8 mouse cellular contexts compared by ENCODE assay signal in genomic region chr14:54413877-54414700, GRCm38 (mm10). TPM values are rescaled to one million over a fixed set of nuclear protein-coding genes. Genes with fewer than 3 reads are reported as not detected.
A peak's percentile ranks its signal among the peaks of the same experiment; 100 is the strongest.
DNase-seq lines count a peak whose midpoint lies in the region; ATAC-seq lines count a peak whose summit lies in the region.

No protein-coding gene starts in this region.

- H3K27me3 ChIP-seq in forebrain, embryonic 16.5 days (replicated peaks; ENCODE audit: control insufficient read depth, insufficient read depth, low read length) = 0 out of 2 replicates have a peak, but pooled peaks cover 5% of the 10 kb centered on the region
- H3K27me3 ChIP-seq in lung, embryonic 16.5 days (ENCODE audit: control insufficient read depth, insufficient read depth, low read depth, low read length) = no peaks in the 10 kb centered on the region

- 0 out of 2 replicates have a peak overlapping the region, but pooled peaks have one; percentile 22 for H3K9ac ChIP-seq in forebrain, embryonic 16.5 days (replicated peaks; ENCODE audit: low read depth, low read length)
- peak overlapping the region; percentile 23 for H3K9ac ChIP-seq in lung, embryonic 16.5 days (ENCODE audit: low read length)

- H3K4me3 ChIP-seq in forebrain, embryonic 16.5 days (replicated peaks; ENCODE audit: low read length) = no peak overlapping the region
- peak overlapping the region; percentile 33 for H3K4me3 ChIP-seq in lung, embryonic 16.5 days (ENCODE audit: low read length)

- peak; percentile 64 for DNase-seq in testis, postnatal 10 days (ENCODE audit: low spot score)
- DNase-seq in testis, postnatal 14 days (ENCODE audit: low spot score) = no peak
- DNase-seq in kidney, adult 9 months = peak; percentile 83
- DNase-seq in thymus, postnatal 4 days = peak; percentile 48
- no peak for DNase-seq in cerebellum, adult 9-10 months

- 10% methylated on average over 18 of the region's 18 CpGs for WGBS in forebrain, embryonic 16.5 days
- WGBS in lung, embryonic 16.5 days = 8% methylated on average over 18 of the region's 18 CpGs

- no peaks in the 10 kb centered on the region for H3K9me3 ChIP-seq in forebrain, embryonic 16.5 days (ENCODE audit: control insufficient read depth, low read length)
- H3K9me3 ChIP-seq in lung, embryonic 16.5 days (ENCODE audit: control insufficient read depth, low read length) = no peaks in the 10 kb centered on the region

- peak; percentile 18; the same call in 1 of the 2 replicates for ATAC-seq in forebrain, embryonic 16.5 days
- peak; percentile 56 for ATAC-seq in lung, embryonic 16.5 days (ENCODE audit: low read depth)
- ATAC-seq in inflammation-experienced regulatory T-cells, adult 6 months = no peak

- no peak overlapping the region for H3K27ac ChIP-seq in forebrain, embryonic 16.5 days (ENCODE audit: low read length)
- H3K27ac ChIP-seq in lung, embryonic 16.5 days (ENCODE audit: low read length) = peak overlapping the region; percentile 93

- H3K36me3 ChIP-seq in forebrain, embryonic 16.5 days (ENCODE audit: control insufficient read depth, insufficient read depth) = no peaks in the 10 kb centered on the region
- H3K36me3 ChIP-seq in lung, embryonic 16.5 days (ENCODE audit: control insufficient read depth, insufficient read depth, low read length) = no peaks in the 10 kb centered on the region

- no peak overlapping the region; the same call in 1 of the 2 replicates for H3K4me2 ChIP-seq in forebrain, embryonic 16.5 days (ENCODE audit: low read length)
- H3K4me2 ChIP-seq in lung, embryonic 16.5 days (ENCODE audit: low read depth, low read length) = peak overlapping the region; percentile 51

- H3K4me1 ChIP-seq in forebrain, embryonic 16.5 days (replicated peaks; ENCODE audit: control insufficient read depth, insufficient read depth, low read length) = no peaks in the 10 kb centered on the region; the same call in 1 of the 2 replicates
- peaks cover 41% of the 10 kb centered on the region for H3K4me1 ChIP-seq in lung, embryonic 16.5 days (replicated peaks; ENCODE audit: control insufficient read depth, insufficient read depth, low read length)

RNA-seq across cellular contexts. Expression of gene Slc7a7, which starts 3.5 kb away (rescaled TPM):
- 3.9 and 4.9 TPM in 2 replicates for polyA plus RNA-seq in forebrain, embryonic 16.5 days (2015; fragmentation: Nextera tagmentation; extraction: Ambion mirVana)
- 14.2 and 17.0 TPM in 2 replicates for polyA plus RNA-seq in lung, embryonic 16.5 days (2015; fragmentation: Nextera tagmentation; extraction: Ambion mirVana)
- 1 to 10 TPM in 1 of 3 experiments, under 1 TPM in 2; 0.42 to 2.5 (median 0.49) TPM for polyA plus RNA-seq in inflammation-experienced regulatory T-cells, adult 6 months (2017; shearing (Covaris generic))

RNA-seq across cellular contexts. Expression of gene Mrpl52, which starts 12.6 kb away (rescaled TPM):
- polyA plus RNA-seq in forebrain, embryonic 16.5 days (2015; fragmentation: Nextera tagmentation; extraction: Ambion mirVana) = 229 and 239 TPM in 2 replicates
- 258 and 287 TPM in 2 replicates for polyA plus RNA-seq in lung, embryonic 16.5 days (2015; fragmentation: Nextera tagmentation; extraction: Ambion mirVana)
- polyA plus RNA-seq in inflammation-experienced regulatory T-cells, adult 6 months (2017; shearing (Covaris generic)) = 100 to 1,000 TPM; 253 to 303 (median 292) TPM

RNA-seq across cellular contexts. Expression of gene Mmp14, which starts 17.3 kb away (rescaled TPM):
- 49.4 and 62.3 TPM in 2 replicates for polyA plus RNA-seq in forebrain, embryonic 16.5 days (2015; fragmentation: Nextera tagmentation; extraction: Ambion mirVana)
- polyA plus RNA-seq in lung, embryonic 16.5 days (2015; fragmentation: Nextera tagmentation; extraction: Ambion mirVana) = 176 and 183 TPM in 2 replicates
- under 1 TPM in 2 of 3 experiments, not detected in 1; 0.29 to 0.47 TPM for polyA plus RNA-seq in inflammation-experienced regulatory T-cells, adult 6 months (2017; shearing (Covaris generic))

RNA-seq across cellular contexts. Expression of gene Lrp10, which starts 49.8 kb away (rescaled TPM):
- polyA plus RNA-seq in forebrain, embryonic 16.5 days (2015; fragmentation: Nextera tagmentation; extraction: Ambion mirVana) = 30.8 and 34.3 TPM in 2 replicates
- polyA plus RNA-seq in lung, embryonic 16.5 days (2015; fragmentation: Nextera tagmentation; extraction: Ambion mirVana) = 61.9 and 64.2 TPM in 2 replicates
- polyA plus RNA-seq in inflammation-experienced regulatory T-cells, adult 6 months (2017; shearing (Covaris generic)) = 10 to 100 TPM; 52.5 to 66.4 (median 63.3) TPM

RNA-seq across cellular contexts. Expression of gene Oxa1l, which starts 53.5 kb away (rescaled TPM):
- 44.5 and 49.0 TPM in 2 replicates for polyA plus RNA-seq in forebrain, embryonic 16.5 days (2015; fragmentation: Nextera tagmentation; extraction: Ambion mirVana)
- 40.3 and 46.2 TPM in 2 replicates for polyA plus RNA-seq in lung, embryonic 16.5 days (2015; fragmentation: Nextera tagmentation; extraction: Ambion mirVana)
- polyA plus RNA-seq in inflammation-experienced regulatory T-cells, adult 6 months (2017; shearing (Covaris generic)) = 10 to 100 TPM; 65.9 to 91.6 (median 69.3) TPM

Comparison
In these comparisons a context has a peak if more than half of its experiments do, and no peak if none do; other contexts are left out.
1. DNase-seq: peak in testis, postnatal 10 days (single experiment), kidney, adult 9 months (single experiment) and thymus, postnatal 4 days (single experiment); none in testis, postnatal 14 days (single experiment) and cerebellum, adult 9-10 months (single experiment).
2. RNA of gene Mmp14, which starts 17.3 kb away (polyA plus RNA-seq): 176 to 183 TPM in lung, embryonic 16.5 days and 49.4 to 62.3 TPM in forebrain, embryonic 16.5 days; 0.29 to 0.47 TPM in inflammation-experienced regulatory T-cells, adult 6 months; every median in the first group is over 10 times any median in the second.